ENCODE assay signal across 8 mouse cellular contexts in genomic region chr7:99352526-99353400, GRCm38 (mm10). TPM values are rescaled to one million over a fixed set of nuclear protein-coding genes. Genes with fewer than 3 reads are reported as not detected.
DNase-seq lines count a peak whose midpoint lies in the region; ATAC-seq and TF ChIP-seq lines count a peak whose summit lies in the region.

Serpinh1 (minus strand) TSS chr7:99353239.

- H3K4me2 ChIP-seq in hindbrain, embryonic 12.5 days (replicated peaks) = peak within 1 kb of the TSS; percentile 68

- peak within 1 kb of the TSS; percentile 72 for H3K9ac ChIP-seq in hindbrain, embryonic 12.5 days

- peak within 1 kb of the TSS; percentile 92 for H3K4me3 ChIP-seq in brown adipose tissue, adult 24 weeks (ENCODE audit: insufficient read depth, low read depth, low read length)
- H3K4me3 ChIP-seq in gastrocnemius, adult 2 months = peak within 1 kb of the TSS; percentile 85
- peak within 1 kb of the TSS; percentile 49 for H3K4me3 ChIP-seq in hindbrain, embryonic 12.5 days
- peak within 1 kb of the TSS; percentile 47 for H3K4me3 ChIP-seq in spleen, adult 2 months (ENCODE audit: extremely low read depth, insufficient read depth, insufficient read length)

- peaks cover 15% of the 10 kb centered on the region for H3K36me3 ChIP-seq in hindbrain, embryonic 12.5 days
- no peaks in the 10 kb centered on the region for H3K36me3 ChIP-seq in spleen, adult 2 months (ENCODE audit: control insufficient read depth, insufficient read depth, low read length)

- ATAC-seq in hindbrain, embryonic 12.5 days (ENCODE audit: low FRiP score) = peak; percentile 39; the same call in 1 of the 2 replicates
- no peak for ATAC-seq in inflammation-experienced regulatory T-cells, adult 6 months

- DNase-seq in R1 (ENCODE audit: low read depth, low spot score) = peak; percentile 59
- DNase-seq in gastrocnemius, adult 2 months = peak; percentile 93
- DNase-seq in left cerebral cortex, postnatal 10 days (ENCODE audit: extremely low spot score in 1 of 2, low spot score in 2 of 2) = peak in 1 of 2 experiments; percentile 92
- peak; percentile 93 to 97 for DNase-seq in lung, postnatal 4 days
- DNase-seq in spleen, adult 2 months (ENCODE audit: low read depth in 1 of 2, low spot score in 2 of 2) = peak in 1 of 2 experiments; percentile 13

- TF ChIP-seq CTCF in gastrocnemius, adult 2 months (IDR thresholded peaks at IDR 0.05) = no peak
- TF ChIP-seq CTCF in spleen, adult 2 months (IDR thresholded peaks at IDR 0.05; ENCODE audit: extremely low read depth, insufficient read depth, insufficient read length, insufficient replicate concordance) = no peak

- H3K27me3 ChIP-seq in hindbrain, embryonic 12.5 days = no peaks in the 10 kb centered on the region
- H3K27me3 ChIP-seq in spleen, adult 2 months (ENCODE audit: control insufficient read depth, insufficient read depth, low read length) = peaks cover 2% of the 10 kb centered on the region; the same call in 1 of the 2 replicates

- TF ChIP-seq POLR2A in spleen, adult 2 months (IDR thresholded peaks at IDR 0.05; ENCODE audit: low read depth, low read length) = no peak

- intact Hi-C loops in gastrocnemius, adult 2 months (cut with DNase I) = no loop called here
- intact Hi-C loops in left cerebral cortex, postnatal 10 days (cut with DNase I) = no loop called here

- H3K27ac ChIP-seq in brown adipose tissue, adult 24 weeks (replicated peaks; ENCODE audit: low read depth, low read length) = peak within 1 kb of the TSS; percentile 100
- H3K27ac ChIP-seq in gastrocnemius, adult 2 months = peak within 1 kb of the TSS; percentile 97
- peak within 1 kb of the TSS; percentile 87 for H3K27ac ChIP-seq in hindbrain, embryonic 12.5 days
- peak within 1 kb of the TSS; percentile 52 for H3K27ac ChIP-seq in spleen, adult 2 months (ENCODE audit: insufficient read depth, low read length)

- WGBS in hindbrain, embryonic 12.5 days = 1% methylated on average over 34 of the region's 35 CpGs
- WGBS in spleen, adult 2 months = 12% methylated on average over 35 of the region's 35 CpGs

- H3K9me3 ChIP-seq in hindbrain, embryonic 12.5 days (replicated peaks) = no peaks in the 10 kb centered on the region

- peaks cover 30% of the 10 kb centered on the region for H3K4me1 ChIP-seq in brown adipose tissue, adult 24 weeks (ENCODE audit: control insufficient read depth, insufficient read depth, insufficient read length, low read length)
- H3K4me1 ChIP-seq in hindbrain, embryonic 12.5 days = peaks cover 77% of the 10 kb centered on the region
- H3K4me1 ChIP-seq in spleen, adult 2 months (ENCODE audit: control insufficient read depth, insufficient read depth, insufficient read length) = no peaks in the 10 kb centered on the region

RNA-seq across cellular contexts. Expression of gene Serpinh1, which starts in this region (rescaled TPM):
- 245 and 533 TPM in 2 replicates for polyA plus RNA-seq in brown adipose tissue, adult 24 weeks (2012; ENCODE audit: insufficient read depth, insufficient read length, missing spikeins)
- 100 to 1,000 TPM in 1 of 2 experiments, 10 to 100 TPM in 1; 47.0 to 124 TPM for total RNA-seq in gastrocnemius, adult 2 months (2021)
- polyA plus RNA-seq in hindbrain, embryonic 12.5 days (2016; fragmentation: Nextera tagmentation; extraction: Ambion mirVana) = 838 and 891 TPM in 2 replicates
- 10 to 100 TPM; 46.7 to 49.4 TPM for total RNA-seq in left cerebral cortex, postnatal 10 days (2021)
- polyA plus RNA-seq in spleen, adult 2 months (2012; rRNA removed) = 69.3 and 84.2 TPM in 2 replicates
- not detected for polyA plus RNA-seq in inflammation-experienced regulatory T-cells, adult 6 months (2017; shearing (Covaris generic))

Comparison
In these comparisons a context has a peak if more than half of its experiments do, and no peak if none do; other contexts are left out.
1. RNA of gene Serpinh1 (polyA plus RNA-seq): 838 to 891 TPM in hindbrain, embryonic 12.5 days, 245 to 533 TPM in brown adipose tissue, adult 24 weeks and 69.3 to 84.2 TPM in spleen, adult 2 months; not detected in inflammation-experienced regulatory T-cells, adult 6 months; every median in the first group is over 10 times any median in the second.
2. Peak in every context shown above with its lines, with median percentiles within 50 percentile points of each other: H3K27ac ChIP-seq and H3K4me3 ChIP-seq.